Mouse (Mus musculus): Measurements from ENCODE around the gene Kcnq1.

Gene Kcnq1

DNA sequence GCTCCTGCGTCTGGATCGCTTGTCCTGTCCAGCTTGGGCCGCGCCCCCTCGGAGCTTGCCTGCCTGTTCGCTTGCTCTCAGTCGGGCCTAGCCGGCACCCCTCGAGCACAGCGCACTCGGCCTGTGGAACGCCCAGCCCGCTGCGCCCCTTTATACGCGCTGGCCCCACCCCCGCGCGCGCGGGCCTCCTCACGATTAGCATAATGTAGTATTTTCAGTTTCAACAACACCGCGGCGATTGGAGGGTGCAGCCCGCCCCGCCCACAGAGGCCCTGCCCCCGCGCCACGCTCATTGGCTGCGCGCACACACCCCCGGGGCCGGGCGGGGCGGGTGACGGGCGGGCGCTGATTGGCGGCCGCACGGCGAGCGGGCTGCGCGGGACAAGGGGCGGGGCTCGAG lies 354.7 kb downstream of the Kcnq1 start, which contains the start of gene Cdkn1c:
TSS of gene Cdkn1c (minus strand) at position 177 of the 400 bp plus-strand sequence.
- in situ Hi-C loops (cut with MboI, MseI): no loop called here

DNA sequence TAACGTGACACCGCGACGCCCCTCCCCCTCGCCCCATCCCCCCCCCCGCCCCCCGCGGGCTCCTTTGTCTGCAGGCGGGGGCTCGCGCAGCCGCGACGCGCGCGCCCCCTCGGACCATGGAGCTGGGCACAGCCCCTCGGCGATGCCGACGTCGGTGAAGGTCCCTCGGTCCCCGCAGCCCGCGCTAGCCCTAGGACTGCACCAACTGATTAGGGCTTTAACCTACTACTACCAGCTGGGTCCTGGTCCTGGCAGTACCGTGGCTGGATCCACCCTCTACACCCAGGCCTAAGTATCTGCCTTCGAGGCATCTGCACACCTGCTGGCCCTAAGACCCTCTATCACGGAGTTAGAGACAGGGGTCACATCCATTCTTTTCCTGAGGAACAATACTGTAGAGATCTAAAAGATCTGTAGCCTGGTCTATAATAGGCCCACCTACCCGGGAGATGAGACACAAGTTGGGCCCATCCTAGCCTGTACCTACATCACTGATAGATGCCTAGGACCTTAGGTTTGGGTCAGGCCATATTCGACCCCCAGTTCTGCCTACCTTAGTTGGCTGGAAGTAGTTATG lies 355.2 kb downstream of the Kcnq1 start:
- in situ Hi-C loops (cut with MboI, MseI): no loop called here

DNA sequence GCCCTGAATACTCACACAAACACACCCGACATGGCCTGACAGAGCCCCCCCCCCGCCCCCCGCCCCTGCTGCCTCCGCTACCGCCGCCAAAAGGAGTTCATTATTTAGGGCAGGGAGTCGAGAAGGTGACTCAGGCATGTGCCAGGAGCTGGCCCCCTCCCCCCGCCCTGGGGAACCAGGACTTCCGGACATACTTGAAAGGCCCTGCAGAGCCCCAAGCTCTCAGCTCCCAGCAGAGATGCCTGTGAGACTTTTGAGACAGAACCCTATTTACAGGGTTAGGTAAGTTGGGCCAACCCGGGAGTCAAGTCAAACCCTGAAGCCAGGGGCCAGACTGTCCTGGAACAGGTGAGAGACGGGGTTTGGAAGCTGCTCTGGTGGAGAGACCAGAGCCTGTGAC lies 355.8 kb downstream of the Kcnq1 start:
- in situ Hi-C loops (cut with MboI, MseI): no loop called here

DNA sequence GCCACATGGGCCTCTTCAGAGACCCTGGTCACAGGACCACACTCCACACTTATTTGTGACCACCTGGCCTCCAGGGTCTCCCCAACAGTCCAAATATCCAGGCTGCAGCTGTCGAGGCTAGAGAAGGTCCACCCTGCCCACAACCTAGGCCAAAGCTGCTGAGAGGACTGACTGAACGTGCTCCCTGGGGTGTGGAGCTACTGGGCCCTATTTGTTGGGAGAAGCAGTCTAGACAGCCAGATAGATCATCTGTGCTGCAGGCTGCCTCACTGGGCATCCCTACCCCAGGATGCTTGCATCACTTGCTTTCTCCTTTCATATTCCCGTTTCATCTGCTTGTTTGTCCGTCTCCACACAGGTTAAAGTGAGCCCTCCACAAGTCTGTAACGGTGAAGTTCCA lies 356.4 kb downstream of the Kcnq1 start:
- in situ Hi-C loops (cut with MboI, MseI): no loop called here

DNA sequence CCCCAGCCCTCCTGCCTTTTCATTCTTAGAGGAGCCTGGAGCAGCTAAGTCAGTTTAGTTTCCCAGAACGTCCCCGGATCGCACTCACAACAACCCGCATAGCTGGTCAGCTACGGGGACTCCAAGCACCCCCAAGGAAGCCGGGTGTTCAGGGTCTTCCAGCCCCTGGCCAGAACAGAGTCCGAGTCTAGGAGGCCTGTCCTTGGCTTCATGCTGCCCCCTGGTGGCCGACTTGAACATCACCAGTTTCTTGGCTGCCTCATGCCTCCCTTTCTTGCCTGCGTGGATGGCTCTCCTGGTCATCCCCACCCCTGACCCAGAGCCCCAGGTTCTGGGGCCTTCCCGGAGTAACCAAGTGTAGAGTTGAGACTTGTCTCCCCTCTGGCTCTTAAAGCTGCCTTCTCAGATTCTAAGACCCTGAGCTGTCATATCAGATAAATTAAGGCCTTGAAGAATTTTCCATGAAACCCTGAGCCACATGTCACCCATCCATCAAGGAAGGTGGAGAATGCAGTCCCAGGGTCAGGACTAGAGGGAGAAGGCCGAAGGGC lies 357.8 kb downstream of the Kcnq1 start:
- in situ Hi-C loops (cut with MboI, MseI): no loop called here

DNA sequence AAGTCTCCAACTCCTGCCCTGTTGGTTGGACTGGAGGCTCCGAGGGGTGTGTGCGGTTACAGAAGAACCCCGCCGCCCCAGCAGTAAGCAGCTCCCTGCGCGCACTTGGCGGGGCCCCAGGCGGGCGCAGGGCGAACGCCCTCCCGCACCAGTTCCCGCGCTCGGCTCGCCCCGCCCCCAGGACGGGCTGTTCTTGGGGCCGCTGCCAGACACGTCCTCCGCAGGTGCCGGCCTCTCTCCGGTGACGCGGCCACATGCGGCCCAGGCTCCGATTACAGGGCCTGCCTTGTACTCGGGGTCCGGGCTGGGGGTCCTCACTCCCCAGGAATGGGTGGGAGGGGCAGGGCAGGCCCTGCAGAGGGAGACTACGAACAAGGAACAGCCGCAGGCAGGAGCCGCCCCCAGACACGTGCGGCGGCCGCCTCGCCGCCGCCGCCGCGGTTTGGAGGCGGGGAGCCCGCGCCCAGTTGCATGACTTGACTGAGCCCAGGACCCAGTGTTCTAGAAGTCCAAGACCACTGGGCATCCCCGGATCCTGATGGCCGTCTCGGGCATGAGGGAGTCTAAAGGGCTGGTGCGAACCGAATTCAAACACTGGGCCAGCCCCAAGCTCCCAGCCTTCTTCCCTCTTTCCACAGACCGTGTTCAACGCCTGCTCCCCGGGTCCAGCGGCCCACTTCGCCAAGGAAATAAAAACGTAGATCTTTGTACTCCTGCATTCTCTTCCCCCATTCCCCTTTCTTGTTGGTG lies 358.8 kb downstream of the Kcnq1 start:
- in situ Hi-C loops (cut with MboI, MseI): loop anchor here (5.0 kb wide), 1 partner anchor 313 kb away; no protein-coding TSS in a partner anchor

DNA sequence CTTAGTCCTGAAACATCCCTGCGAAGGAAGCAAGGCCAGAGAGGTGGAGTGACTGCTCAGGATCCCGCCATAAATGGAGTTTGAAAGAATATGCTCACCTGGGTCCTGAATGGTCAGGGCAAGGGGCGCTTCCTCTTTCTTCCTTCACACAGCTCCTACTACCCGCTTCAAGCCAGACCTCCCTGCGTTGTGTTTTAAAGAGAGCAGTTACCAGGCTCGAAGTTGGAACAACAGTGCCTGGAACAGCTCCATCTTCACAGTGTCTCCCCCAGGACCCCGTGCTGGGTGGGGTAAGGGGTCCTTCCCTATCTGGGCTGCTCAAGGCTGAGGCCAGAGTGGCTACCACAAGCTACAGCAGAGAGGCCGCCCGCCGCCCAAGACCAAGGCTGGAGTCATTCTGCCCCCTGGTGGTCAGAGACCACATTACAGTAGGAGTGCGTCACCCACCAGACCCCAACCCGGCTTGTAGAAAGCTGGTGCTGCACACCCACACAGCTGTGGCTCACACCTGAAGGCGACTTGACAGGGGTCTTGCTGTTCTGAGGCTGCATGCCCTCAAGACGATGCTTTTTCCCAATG lies 360.0 kb downstream of the Kcnq1 start:
- in situ Hi-C loops (cut with MboI, MseI): loop anchor here (5.0 kb wide), 1 partner anchor 314 kb away; no protein-coding TSS in a partner anchor

DNA sequence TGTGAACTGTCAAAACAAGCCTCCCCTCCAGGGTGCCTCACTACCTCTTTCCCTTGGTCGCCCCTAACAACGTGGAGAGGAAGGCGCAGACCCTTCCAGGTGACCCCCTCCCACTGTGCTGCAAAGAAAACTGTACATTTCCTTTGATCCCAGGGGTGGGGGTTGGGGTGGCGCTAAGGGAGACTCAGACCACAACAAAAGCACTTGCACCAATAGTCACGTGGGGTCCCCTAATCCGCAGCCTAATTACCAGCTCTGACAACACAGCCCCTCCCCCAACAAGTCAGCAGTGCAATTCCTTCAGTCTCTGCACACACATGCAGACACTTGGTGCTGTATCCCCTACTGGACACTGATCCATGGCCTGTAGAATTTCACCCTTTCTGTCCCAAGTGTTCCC lies 361.6 kb downstream of the Kcnq1 start:
- in situ Hi-C loops (cut with MboI, MseI): loop anchor here (5.0 kb wide), 1 partner anchor 315 kb away; no protein-coding TSS in a partner anchor

DNA sequence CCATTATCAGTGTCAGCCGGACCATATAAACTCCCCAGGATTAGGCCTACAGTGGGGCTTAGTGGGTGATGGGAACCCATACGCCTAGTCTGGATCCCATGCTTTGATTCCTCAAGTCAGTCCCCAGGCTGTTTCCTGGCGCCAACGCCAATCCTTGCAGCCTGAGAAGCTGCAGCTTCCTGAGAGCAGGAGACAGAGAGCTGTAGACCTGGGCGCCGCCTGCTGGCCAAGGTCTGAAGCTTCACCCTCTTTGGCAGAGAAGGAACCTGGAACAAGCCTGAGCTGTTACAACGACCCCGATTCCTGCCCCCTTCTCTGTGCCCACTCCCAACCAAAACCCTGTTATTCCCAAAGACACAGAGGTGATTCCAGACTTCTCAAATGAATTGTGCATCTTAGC lies 363.8 kb downstream of the Kcnq1 start:
- in situ Hi-C loops (cut with MboI, MseI): loop anchor here (5.0 kb wide), 1 partner anchor 318 kb away; no protein-coding TSS in a partner anchor

DNA sequence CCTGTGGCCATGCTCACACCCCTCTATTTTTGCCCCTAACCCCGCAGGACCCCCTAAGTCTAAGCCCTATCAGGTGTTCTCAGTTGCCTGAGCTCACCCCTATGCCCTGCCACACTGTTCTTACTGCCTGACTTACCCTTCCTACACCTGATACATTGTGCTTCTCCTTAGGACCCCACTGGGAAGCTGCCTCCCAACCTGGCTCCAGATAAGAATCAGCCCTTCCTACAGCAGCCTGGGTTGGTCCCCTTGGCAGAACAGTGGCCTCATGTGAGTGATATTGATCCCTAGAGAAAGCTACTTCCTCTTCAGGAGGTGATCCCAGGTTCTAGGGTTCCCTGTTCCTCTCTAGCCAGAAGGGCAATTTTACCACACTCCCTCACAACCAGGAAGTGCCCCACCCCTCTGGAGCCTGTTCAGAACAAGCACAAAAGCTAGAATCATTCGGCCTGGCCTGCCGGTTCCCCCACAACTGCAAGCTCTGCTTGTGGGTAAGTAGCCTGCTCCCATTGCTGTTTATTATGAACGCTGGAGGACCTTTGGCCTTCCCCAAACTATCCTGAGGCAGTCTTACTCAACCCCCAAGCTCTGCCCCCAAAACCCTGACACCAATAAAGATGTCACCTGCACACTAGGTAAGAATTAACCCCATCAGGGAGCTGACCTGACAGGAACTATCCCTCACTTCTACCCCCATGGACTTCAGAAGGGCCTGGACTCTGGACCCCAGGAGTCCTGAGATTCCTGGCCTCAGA lies 367.4 kb downstream of the Kcnq1 start, which contains the start of gene Slc22a18:
TSS of gene Slc22a18 (plus strand) at position 390 of the 755 bp plus-strand sequence.
- in situ Hi-C loops (cut with MboI, MseI): no loop called here

DNA sequence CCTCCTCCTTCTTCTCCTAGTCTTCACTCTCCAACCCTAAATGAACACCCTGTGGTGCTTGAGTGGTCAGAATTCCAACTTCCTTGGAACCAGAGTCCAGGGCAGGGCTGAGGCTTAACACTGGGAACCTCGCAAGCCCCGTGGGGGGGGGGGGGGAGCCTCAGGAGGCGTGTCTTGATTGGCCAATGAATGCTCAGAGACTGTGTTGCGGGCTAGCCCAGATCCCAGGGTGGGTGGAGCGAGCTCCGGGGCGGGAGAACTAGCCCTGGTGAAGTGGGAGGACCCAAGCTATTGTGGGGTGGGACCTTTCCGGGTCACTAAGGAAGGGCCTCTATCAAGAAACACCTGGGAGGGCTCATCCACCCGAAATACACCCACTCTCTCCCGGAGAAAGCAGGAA lies 368.6 kb downstream of the Kcnq1 start:
- in situ Hi-C loops (cut with MboI, MseI): no loop called here

DNA sequence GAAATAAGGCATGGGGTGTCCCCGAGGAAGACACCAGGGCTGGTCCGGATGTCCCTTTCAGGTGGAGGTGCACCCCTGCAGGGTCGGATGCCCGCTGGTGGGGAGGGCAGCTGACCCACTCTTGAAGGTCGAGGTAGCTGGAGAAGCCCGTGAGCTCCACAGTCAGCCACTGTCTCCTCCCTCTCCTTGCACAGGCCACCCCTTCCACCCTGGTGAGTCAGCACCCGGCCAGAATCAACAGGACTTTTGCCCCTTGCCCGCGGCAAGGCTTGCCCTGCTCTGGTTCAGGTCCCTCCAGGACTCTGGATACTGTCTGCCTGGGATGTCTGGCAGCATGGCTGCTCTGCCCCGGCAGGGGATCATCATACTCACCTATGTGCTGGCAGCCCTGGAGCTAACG lies 369.7 kb downstream of the Kcnq1 start:
- in situ Hi-C loops (cut with MboI, MseI): no loop called here

Data from regulatory T cell (primary cell).